Comparison of ENCODE assay signal across 11 mouse cellular contexts in the genomic region with DNA sequence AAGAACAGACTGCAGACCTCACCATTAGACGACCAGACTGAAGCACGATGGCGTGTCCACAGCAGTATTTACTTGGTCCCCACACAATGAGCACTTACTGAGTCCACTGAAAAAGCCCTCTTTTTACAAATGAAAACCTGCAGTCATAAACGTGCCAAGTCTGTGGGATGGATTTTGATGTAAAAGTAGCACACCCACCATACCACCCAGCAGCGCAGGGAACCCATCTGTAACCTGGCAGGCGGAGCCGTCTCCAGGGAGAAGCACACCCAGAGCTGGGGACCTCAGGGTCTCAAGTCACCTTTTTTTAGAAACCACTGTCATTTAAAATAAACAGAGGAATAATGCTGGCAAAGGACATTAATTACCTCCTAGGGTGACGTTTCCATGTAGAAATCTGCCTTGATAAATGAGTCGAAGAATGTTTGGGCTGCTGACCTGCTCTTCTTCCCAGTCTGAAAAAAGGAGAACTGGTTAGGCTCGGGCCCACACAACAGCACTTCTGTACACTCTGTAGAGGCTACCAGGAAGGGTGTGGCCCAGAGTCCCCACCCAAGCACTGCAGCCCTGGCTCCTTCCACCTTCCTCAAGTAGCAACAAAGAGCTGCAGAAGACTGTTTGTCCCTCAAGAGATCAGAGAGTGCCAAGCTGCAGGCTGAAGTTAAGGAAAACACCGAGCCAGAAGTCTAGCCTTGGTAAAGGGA. TPM values are rescaled to one million over a fixed set of nuclear protein-coding genes. Genes with fewer than 3 reads are reported as not detected.
DNase-seq lines count a peak whose midpoint lies in the region; ATAC-seq and TF ChIP-seq lines count a peak whose summit lies in the region.
"Had no signal": no experiment of that assay in that cellular context is flagged by ENCODE, and none has a peak within 500 bp of the region (broad histone marks: within the 10 kb centered on the region; RNA-seq: fewer than 3 reads in every experiment).

No protein-coding gene starts in this region.

- no peaks in the 10 kb centered on the region for H3K27me3 ChIP-seq in heart, adult 2 months (ENCODE audit: control insufficient read depth, insufficient read depth, low read length)
- H3K27me3 ChIP-seq in liver, embryonic 15.5 days = no peaks in the 10 kb centered on the region
- no peaks in the 10 kb centered on the region for H3K27me3 ChIP-seq in forebrain, embryonic 10.5 days (ENCODE audit: poor library complexity, severe bottlenecking)
- H3K27me3 ChIP-seq: forebrain, embryonic 15.5 days; hindbrain, embryonic 15.5 days; midbrain, embryonic 13.5 days had no signal

- peak overlapping the region; percentile 28 for H3K27ac ChIP-seq in heart, adult 2 months
- peak overlapping the region; percentile 95; the same call in 1 of the 2 replicates for H3K27ac ChIP-seq in bone marrow, adult 2 months (ENCODE audit: control insufficient read depth, insufficient read depth, low read depth, low read length, poor library complexity)
- H3K27ac ChIP-seq in liver, embryonic 15.5 days (replicated peaks) = peak overlapping the region; percentile 59
- no peak overlapping the region for H3K27ac ChIP-seq in forebrain, embryonic 10.5 days
- H3K27ac ChIP-seq: forebrain, embryonic 15.5 days; hindbrain, embryonic 15.5 days; midbrain, embryonic 13.5 days had no signal

- peaks cover 13% of the 10 kb centered on the region for H3K4me1 ChIP-seq in heart, adult 2 months (ENCODE audit: control insufficient read depth, insufficient read depth, low read length)
- peaks cover 3% of the 10 kb centered on the region; the same call in 1 of the 2 replicates for H3K4me1 ChIP-seq in bone marrow, adult 2 months (ENCODE audit: control insufficient read depth, insufficient read depth, low read length)
- peaks cover 32% of the 10 kb centered on the region for H3K4me1 ChIP-seq in liver, embryonic 15.5 days (replicated peaks)
- H3K4me1 ChIP-seq in forebrain, embryonic 10.5 days = 0 out of 2 replicates have a peak, but pooled peaks cover 3% of the 10 kb centered on the region
- H3K4me1 ChIP-seq: forebrain, embryonic 15.5 days had no signal

- H3K9me3 ChIP-seq in liver, embryonic 15.5 days (replicated peaks) = no peaks in the 10 kb centered on the region
- no peaks in the 10 kb centered on the region for H3K9me3 ChIP-seq in forebrain, embryonic 10.5 days
- H3K9me3 ChIP-seq: forebrain, embryonic 15.5 days; hindbrain, embryonic 15.5 days; midbrain, embryonic 13.5 days had no signal

- intact Hi-C loops in heart, adult 2 months (cut with DNase I) = no loop called here

- H3K4me2 ChIP-seq in liver, embryonic 15.5 days = peak overlapping the region; percentile 23; the same call in 1 of the 2 replicates
- H3K4me2 ChIP-seq: forebrain, embryonic 15.5 days; hindbrain, embryonic 15.5 days; midbrain, embryonic 13.5 days had no signal

- no peak for TF ChIP-seq POLR2A in heart, adult 2 months (IDR thresholded peaks at IDR 0.05; ENCODE audit: insufficient read depth, low read depth, low read length)
- TF ChIP-seq POLR2A in bone marrow, adult 2 months (IDR thresholded peaks at IDR 0.05; ENCODE audit: borderline replicate concordance, control insufficient read depth, low read depth, low read length) = no peak

- no peak overlapping the region for H3K9ac ChIP-seq in heart, adult 2 months (ENCODE audit: low read depth, low read length)
- H3K9ac ChIP-seq in liver, embryonic 15.5 days = no peak overlapping the region
- H3K9ac ChIP-seq: forebrain, embryonic 15.5 days; hindbrain, embryonic 15.5 days; midbrain, embryonic 13.5 days had no signal

- H3K36me3 ChIP-seq in heart, adult 2 months (ENCODE audit: control insufficient read depth, insufficient read depth, low read length) = peaks cover 12% of the 10 kb centered on the region
- H3K36me3 ChIP-seq in liver, embryonic 15.5 days (replicated peaks) = peaks cover 35% of the 10 kb centered on the region
- H3K36me3 ChIP-seq in forebrain, embryonic 10.5 days (replicated peaks) = peaks cover 58% of the 10 kb centered on the region

- peak; percentile 75 for ATAC-seq in liver, embryonic 15.5 days (ENCODE audit: insufficient read depth)
- ATAC-seq: forebrain, embryonic 15.5 days; midbrain, embryonic 13.5 days had no signal

- TF ChIP-seq CTCF in heart, adult 2 months (IDR thresholded peaks at IDR 0.05) = no peak
- no peak for TF ChIP-seq CTCF in bone marrow, adult 2 months (IDR thresholded peaks at IDR 0.05; ENCODE audit: control insufficient read depth, insufficient read depth, low read length)

- DNase-seq in heart, adult 2 months = peak in 1 of 2 experiments; percentile 65
- no peak for DNase-seq in heart, postnatal 4 days
- peak; percentile 24 for DNase-seq in skeletal muscle tissue, adult 2 months (ENCODE audit: low read depth, low spot score)
- no peak for DNase-seq in adrenal gland, postnatal 14 days
- DNase-seq in forebrain, embryonic 10.5 days (ENCODE audit: extremely low spot score, low spot score) = no peak
- no peak for DNase-seq in cerebellum, postnatal 36 days

- no peak overlapping the region for H3K4me3 ChIP-seq in heart, adult 2 months
- H3K4me3 ChIP-seq in bone marrow, adult 2 months (replicated peaks; ENCODE audit: control insufficient read depth, low read depth, low read length) = peak overlapping the region; percentile 65
- H3K4me3 ChIP-seq in liver, embryonic 15.5 days (replicated peaks) = peak overlapping the region; percentile 2; the same call in 1 of the 2 replicates
- no peak overlapping the region for H3K4me3 ChIP-seq in forebrain, embryonic 10.5 days
- H3K4me3 ChIP-seq: forebrain, embryonic 15.5 days; hindbrain, embryonic 15.5 days; midbrain, embryonic 13.5 days had no signal

- TF ChIP-seq EP300 in heart, adult 2 months (IDR thresholded peaks at IDR 0.05; ENCODE audit: insufficient read depth, low read depth, low read length) = no peak

- 0 out of 2 replicates have a peak, but pooled peaks cover 1% of the 10 kb centered on the region for H3K79me2 ChIP-seq in heart, adult 2 months (replicated peaks; ENCODE audit: control insufficient read depth, insufficient read depth, low read length)

- WGBS in heart, adult 2 months = 70% methylated on average over 11 of the region's 11 CpGs
- 53% methylated on average over 11 of the region's 11 CpGs for WGBS in bone marrow, adult 2 months
- WGBS in liver, embryonic 15.5 days (ENCODE audit: insufficient replicate concordance) = 48% methylated on average over 11 of the region's 11 CpGs
- 93% methylated on average over 11 of the region's 11 CpGs for WGBS in forebrain, embryonic 10.5 days

RNA-seq across cellular contexts. Expression of a gene that starts 43.5 kb away (rescaled TPM):
- total RNA-seq in heart, adult 2 months (2021) = 100 to 1,000 TPM in 1 of 2 experiments, 10 to 100 TPM in 1; 92.7 to 112 TPM
- 43.6 and 55.3 TPM in 2 replicates for polyA plus RNA-seq in heart, adult 2 months (2012; rRNA removed)
- 10 to 100 TPM; 71.4 to 82.6 TPM for total RNA-seq in heart, postnatal 4 days (2021)
- 21.1 and 31.1 TPM in 2 replicates for polyA plus RNA-seq in bone marrow, adult 2 months (2011; ENCODE audit: insufficient read depth, insufficient read length, low replicate concordance, missing spikeins)
- 21.1 and 22.2 TPM in 2 replicates for polyA plus RNA-seq in liver, embryonic 15.5 days (2015; fragmentation: Nextera tagmentation; extraction: Ambion mirVana)
- total RNA-seq in adrenal gland, postnatal 14 days (2021) = 119 and 123 TPM in 2 replicates
- polyA plus RNA-seq in forebrain, embryonic 10.5 days (2016; fragmentation: Nextera tagmentation; extraction: Ambion mirVana) = 43.8 and 44.3 TPM in 2 replicates

Comparison
In these comparisons a context has a peak if more than half of its experiments do, and no peak if none do; other contexts are left out.
1. H3K4me3 ChIP-seq: peak in bone marrow, adult 2 months (single experiment) and liver, embryonic 15.5 days (single experiment); none in heart, adult 2 months (single experiment) and forebrain, embryonic 10.5 days (single experiment).